Mouse (Mus musculus) liver, postnatal 0 days (tissue): Measurements from ENCODE around the gene Filip1l.

Source experiments
- CTCF ChIP-seq: sonication (generic); IDR thresholded peaks from 2 replicates; pipeline ENCODE4 v1.5.1; 2016; ENCODE audit warnings: antibody characterized with exemption, low read depth
- EP300 ChIP-seq: IDR thresholded peaks from 2 replicates; pipeline ENCODE4 v1.6.1; 2016; ENCODE audit warnings: antibody characterized with exemption, low read depth, mild to moderate bottlenecking

DNA sequence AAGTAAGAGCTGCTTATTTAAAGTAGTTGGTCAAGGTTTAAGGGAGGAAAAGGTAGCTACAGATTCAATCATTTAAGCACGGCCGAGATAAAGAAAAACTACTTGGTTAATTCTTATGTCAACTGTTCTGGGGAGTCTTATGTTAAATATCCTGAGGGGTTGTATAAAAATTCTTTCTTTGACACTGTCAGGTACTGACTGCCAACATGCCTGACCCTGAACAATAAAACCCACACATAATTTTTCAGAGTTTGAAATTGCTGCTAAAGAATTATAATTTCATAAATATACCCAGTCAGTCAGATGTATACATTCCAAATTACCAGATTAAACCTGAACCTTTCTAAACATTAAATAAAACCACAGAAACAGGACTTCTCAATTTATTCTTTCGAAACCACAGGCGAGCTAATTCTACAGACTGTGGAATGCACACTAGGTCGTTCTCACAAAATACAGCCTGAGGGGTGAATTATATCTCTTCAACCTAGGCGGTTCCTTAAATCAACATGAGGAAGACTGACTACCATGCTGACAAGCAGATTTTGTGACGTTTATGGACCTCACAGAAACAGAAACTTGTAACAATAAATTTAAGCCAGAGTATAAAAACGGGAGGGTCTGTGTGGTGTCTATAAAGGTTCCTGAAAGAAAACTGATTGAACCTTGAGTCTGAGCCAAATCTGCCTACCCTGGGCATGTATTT is 30.5 kb downstream of the Filip1l start:
- TF ChIP-seq CTCF, result no peak
- TF ChIP-seq EP300, result no peak
